Mouse (Mus musculus) adrenal gland, adult 8-10 months (tissue): ENCODE measurements around the gene Polr3gl. TPM values are rescaled to one million over a fixed set of nuclear protein-coding genes. Genes with fewer than 3 reads are reported as not detected.
A peak's percentile ranks its signal among the peaks of the same experiment; 100 is the strongest.
"Not testable (repeated sequence)": the region's sequence is repeated elsewhere in the genome, so short reads cannot be mapped to it uniquely, and the experiment has no call there.

Experiments used
- DNase-seq: peaks from one replicate; pipeline ENCODE4 v3.0.0; 2022
- total RNA-seq, 4 experiments: library from RNA; stranded (reverse); gene quantifications; 2 replicates each; pipeline ENCODE4 v1.2.4; 2022

Gene Polr3gl
- total RNA-seq, result 10 to 100 TPM; 35.7 to 54.5 (median 40.0) TPM

GRCm38 (mm10) chr3:96593790-96594560, at the start of gene Polr3gl:
TSS of gene Polr3gl (minus strand) at chr3:96594181.
- peak; percentile 91 for DNase-seq

- DNase-seq, result peak; percentile 50
Measured at GRCm38 (mm10) chr3:96639219-96639618, 45.2 kb upstream of the Polr3gl start.

- DNase-seq, result no peak
Measured at GRCm38 (mm10) chr3:96636448-96636847, 42.5 kb upstream of the Polr3gl start.

DNA sequence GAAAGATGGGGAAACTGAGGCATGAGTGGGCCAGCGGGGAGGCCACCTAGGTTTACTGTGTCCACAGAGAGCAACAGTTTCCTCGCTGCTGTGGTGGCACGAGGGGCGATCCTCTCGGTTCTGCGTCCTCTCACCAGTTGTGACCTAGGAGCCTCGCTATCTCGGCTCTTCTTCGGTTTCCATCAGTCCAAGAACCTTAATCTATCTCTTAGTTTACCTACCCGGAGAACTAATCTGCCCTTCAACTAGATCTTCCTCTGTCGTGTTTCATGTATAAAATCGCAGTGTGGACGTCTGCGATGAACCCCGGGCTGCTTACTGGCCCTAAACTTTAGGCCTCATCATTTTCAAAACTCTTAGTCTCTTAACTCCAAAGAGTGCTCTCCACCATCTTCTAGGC, 41.9 kb upstream of the Polr3gl start:
- DNase-seq, result no peak

DNA sequence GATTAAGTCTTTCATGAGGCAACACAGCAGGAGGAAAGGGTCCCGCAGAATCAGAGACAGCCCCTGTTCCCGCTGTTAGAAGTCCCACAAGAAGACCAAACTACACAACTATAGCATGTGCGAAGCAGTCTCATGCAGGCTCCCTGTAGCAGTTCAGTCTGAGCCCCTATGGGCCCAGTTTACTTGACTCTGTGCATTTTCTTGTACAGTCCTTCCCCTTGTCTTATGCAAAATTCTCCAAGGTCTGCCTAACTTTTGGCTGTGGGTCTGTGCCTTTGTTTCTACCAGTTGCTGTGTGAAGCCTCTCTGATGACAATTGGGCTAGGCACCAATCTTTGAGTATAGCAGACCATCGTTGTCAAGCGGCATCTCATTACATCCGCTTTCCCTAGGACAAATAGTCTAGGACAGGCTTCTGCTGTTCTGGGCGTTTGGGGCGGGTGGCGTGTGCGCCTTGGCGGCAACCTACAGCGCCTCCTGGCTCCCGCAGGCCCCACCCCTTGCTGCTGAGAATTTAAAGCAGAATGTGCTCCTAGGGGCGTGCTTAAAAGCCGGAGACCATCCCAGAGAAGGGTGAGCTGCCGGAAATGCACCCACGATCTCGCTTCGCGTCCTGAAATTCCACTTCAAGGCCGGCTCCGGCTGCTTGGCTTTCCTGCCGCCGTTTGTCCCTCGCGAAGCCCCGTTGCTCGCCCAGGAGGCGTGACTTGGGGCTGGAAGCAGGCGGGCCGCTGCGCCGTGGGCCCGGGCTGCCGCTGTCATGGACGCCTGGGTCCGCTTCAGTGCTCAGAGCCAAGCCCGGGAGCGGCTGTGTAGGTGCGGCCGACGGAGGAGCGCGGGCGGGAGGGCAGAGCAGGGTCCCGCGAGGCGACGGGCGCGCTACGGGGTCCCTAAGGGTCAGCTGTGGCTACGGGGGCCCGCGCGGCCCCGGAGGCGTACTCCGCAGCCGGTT, 41.2 kb upstream of the Polr3gl start, which contains the start of the genes Pex11b and Gm42957:
Gene Pex11b, plus strand, starts transcription at position 449 of the 952 bp plus-strand sequence.
Gene Gm42957, plus strand, starts transcription at position 547 of the 952 bp plus-strand sequence.
- DNase-seq, result peak; percentile 87

- no peak for DNase-seq
Measured at GRCm38 (mm10) chr3:96634015-96634414, 40.0 kb upstream of the Polr3gl start.

- DNase-seq, result no peak
Measured at GRCm38 (mm10) chr3:96632058-96632457, 38.1 kb upstream of the Polr3gl start.

DNA sequence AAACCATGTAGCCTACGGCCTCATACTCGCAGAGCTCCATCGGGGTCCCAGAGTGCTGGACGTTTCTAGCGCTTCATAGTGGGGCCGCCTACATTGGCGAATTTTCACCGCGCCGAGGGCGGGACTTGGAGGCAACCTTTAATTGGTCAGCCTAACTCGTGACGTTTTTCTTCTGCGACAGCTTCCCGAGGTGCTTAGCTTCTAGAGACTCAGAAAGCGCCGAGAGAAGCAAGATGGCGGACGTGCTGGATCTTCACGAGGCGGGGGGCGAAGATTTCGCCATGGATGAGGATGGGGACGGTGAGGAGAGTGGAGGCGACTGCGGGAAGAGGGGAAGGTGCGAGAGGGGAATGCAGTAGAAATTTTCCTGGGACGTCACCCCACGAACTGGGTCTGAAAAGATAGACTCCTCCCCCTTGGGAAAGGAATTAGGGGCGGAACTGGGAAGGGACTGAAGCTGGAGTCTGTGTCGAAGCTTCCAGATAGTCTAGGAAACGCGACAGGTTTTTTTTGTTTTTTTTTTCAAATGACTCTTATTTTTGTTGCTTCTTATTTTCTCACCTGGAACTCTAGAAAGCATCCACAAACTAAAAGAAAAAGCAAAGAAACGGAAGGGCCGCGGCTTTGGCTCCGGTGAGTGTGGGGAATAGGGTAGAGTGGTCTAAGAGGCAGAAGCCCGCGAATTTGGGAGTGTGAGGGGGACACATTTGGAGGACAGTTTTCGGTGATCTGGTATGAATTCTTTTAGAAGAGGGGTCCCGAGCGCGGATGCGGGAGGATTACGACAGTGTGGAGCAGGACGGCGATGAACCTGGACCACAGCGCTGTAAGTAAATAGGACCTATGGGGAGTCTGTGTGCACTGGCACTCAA, 36.0 kb upstream of the Polr3gl start, which contains the start of gene Rbm8a:
Gene Rbm8a, plus strand, starts transcription at position 205 of the 872 bp plus-strand sequence.
- peak; percentile 95 for DNase-seq

- no peak for DNase-seq
Measured at GRCm38 (mm10) chr3:96623201-96623600, 29.2 kb upstream of the Polr3gl start.

GRCm38 (mm10) chr3:96617941-96618340, 24.0 kb upstream of the Polr3gl start:
- DNase-seq, result no peak

DNA sequence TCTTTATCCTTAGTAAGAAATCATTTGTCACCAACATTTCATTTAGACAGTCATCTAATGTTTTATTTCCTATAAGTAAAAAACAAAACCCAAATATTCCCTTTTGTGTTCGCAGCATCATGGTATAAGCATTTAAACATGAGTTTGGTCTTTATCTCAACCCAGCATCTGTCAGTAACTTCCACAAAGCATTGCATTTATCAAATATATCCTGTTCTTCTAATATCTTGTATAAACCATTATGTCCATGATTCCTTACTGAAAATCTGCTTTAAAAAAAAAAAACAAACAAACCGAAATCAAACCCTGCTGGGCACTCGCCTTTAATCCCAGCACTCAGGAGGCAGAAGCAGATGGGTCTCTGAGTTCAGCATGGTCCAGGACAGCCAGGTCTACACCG, 12.6 kb upstream of the Polr3gl start:
- DNase-seq, result no peak

DNA sequence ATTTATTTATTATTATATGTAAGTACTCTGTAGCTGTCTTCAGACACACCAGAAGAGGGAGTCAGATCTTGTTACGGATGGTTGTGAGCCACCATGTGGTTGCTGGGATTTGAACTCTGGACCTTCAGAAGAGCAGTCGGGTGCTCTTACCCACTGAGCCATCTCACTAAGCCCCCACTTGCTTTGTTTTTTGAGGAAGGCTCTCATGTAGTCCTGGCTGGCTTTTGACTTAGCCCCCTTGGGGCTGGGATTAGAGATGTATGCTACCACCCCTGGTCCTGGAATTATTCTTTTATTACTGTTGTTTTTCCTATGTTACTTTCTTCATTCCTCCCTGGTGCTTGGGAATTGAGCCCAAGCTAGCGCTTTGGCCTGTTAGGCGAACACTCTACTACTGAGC, 12.0 kb upstream of the Polr3gl start:
- DNase-seq, result not testable (repeated sequence)

GRCm38 (mm10) chr3:96603311-96603710, 9.3 kb upstream of the Polr3gl start:
- no peak for DNase-seq

DNA sequence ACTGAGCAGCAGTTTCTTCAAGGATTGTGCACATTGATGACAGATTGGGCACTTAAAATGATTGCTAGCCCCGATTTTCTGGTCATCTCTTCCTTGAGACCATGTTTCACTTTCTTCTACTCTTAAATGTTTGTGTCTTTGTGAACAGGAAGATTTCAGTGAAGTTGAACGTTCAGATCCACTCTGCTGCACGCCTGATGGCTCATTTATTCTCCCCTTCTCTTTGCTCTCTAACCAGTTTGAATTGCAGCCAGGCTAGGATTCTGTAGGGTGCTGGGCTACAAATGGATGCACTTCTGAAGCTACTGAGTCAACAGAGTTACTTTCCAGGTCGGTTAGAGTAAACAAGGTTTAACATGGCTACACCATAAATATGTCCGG, 8.7 kb upstream of the Polr3gl start:
- DNase-seq, result no peak

- no peak for DNase-seq
Measured at GRCm38 (mm10) chr3:96601941-96602703, 8.1 kb upstream of the Polr3gl start.

DNA sequence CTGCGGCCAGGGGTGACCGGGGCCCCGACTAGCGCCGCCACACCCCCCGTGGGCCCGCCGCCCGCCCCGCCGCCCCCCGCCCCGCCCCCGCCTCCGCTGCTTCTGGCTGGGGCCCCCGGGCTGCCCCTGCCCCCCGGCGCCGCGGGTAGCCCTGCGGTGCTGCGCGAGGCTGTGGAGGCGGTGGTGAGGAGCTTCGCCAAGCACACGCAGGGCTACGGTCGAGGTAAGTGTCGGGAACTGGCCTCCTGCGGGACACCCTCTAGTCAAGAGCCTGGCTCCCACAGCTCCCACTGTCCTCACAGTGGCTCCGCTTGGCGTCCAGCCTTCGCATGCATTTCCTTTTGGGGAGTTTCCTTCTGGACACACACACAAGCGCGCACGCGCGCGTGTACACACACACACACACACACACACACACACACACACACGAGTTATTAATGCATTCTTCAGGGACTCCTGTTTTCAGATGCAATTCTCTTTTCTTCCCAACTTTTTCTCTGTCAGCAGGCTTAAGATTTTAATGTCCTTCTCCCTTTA, 7.3 kb upstream of the Polr3gl start:
- peak; percentile 74 for DNase-seq

DNA sequence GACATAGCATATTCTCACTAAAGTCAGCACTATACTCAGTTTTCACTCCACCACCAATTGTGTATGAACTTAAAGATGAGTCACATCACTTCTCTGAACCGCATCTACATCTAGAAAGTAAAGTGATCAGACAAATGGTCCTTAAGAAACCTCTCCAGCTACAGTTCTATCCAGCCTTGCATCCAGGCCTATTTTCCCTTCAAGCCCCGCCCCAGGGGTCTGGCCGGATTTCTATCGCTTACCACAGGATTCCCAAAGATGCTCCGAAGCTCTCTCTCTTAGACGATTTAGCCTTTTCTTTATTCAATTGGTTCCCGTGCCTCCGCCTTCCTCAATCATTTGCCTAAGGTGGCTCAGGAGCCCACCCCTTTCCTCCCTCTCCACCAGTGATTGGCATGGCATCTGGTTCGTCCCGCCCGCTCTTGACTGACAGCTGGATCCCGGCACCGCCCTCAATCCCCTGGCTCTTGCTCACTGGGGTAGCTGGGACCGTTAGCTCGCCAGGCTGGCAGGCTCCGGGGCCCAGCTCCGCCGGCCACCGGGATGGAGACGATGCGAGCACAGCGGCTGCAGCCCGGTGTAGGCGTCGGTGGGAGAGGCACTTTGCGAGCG, 6.8 kb upstream of the Polr3gl start, which contains the start of gene Lix1l:
Gene Lix1l, plus strand, starts transcription at position 511 of the 612 bp plus-strand sequence.
- peak; percentile 96 for DNase-seq

DNA sequence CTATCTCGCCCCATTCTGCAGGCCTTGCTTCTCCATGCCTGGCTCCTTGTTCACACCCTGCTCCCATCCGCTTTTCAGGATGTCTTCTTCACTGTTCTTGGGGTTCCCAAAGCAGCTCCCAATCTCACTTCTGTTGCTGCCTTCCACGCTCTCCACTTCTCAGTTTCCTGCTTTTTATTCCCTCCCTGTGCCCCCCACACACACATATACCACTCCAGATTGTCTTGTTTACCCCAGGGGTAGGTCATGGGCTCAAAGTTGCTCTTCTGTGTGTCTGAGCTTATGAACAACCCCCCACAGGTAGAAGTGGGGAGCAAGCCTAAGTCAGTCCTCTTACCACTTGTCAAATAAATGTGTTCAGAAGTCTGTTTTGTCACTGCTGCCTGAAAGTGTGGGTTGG, 5.4 kb upstream of the Polr3gl start:
- no peak for DNase-seq

GRCm38 (mm10) chr3:96599069-96599393, 5.0 kb upstream of the Polr3gl start:
- no peak for DNase-seq
